Mouse (Mus musculus): Measurements from ENCODE around the gene Rptor. TPM values are rescaled to one million over a fixed set of nuclear protein-coding genes. Genes with fewer than 3 reads are reported as not detected.

Rptor gene
- total and polyA plus RNA-seq, 2 experiments from 2014 or later = 8.0 to 46.7 TPM

GRCm38 (mm10) chr11:119829116-119829515 is 226.4 kb downstream of the Rptor start:
- Histone ChIP-seq H3K27me3 (ENCODE audit: insufficient read depth, low read length) (no peaks in the 10 kb centered on the region), H3K9ac (no peak overlapping the region), H3K4me3 (ENCODE audit: low read depth, low read length) (no peak overlapping the region), H3K4me1 (ENCODE audit: insufficient read depth) (no peaks in the 10 kb centered on the region), H3K4me2 (ENCODE audit: low read depth) (no peak overlapping the region), H3K36me3 (ENCODE audit: insufficient read depth) (0 out of 2 replicates have a peak, but pooled peaks cover 6% of the 10 kb centered on the region), H3K27ac (ENCODE audit: low read depth, low read length) (no peak overlapping the region), H3K9me3 (ENCODE audit: low read length) (no peaks in the 10 kb centered on the region)
- DNase-seq (no peak), ATAC-seq (no peak)
- TF ChIP-seq CTCF (IDR thresholded peaks at IDR 0.05; ENCODE audit: low read depth) = no peak
- WGBS = 95% methylated on average over 3 of the region's 3 CpGs

- Histone ChIP-seq H3K36me3 (ENCODE audit: insufficient read depth) (peaks cover 5% of the 10 kb centered on the region; the same call in 1 of the 2 replicates), H3K9me3 (ENCODE audit: low read length) (no peaks in the 10 kb centered on the region), H3K4me3 (ENCODE audit: low read depth, low read length) (no peak overlapping the region), H3K27me3 (ENCODE audit: insufficient read depth, low read length) (no peaks in the 10 kb centered on the region), H3K9ac (no peak overlapping the region), H3K4me1 (ENCODE audit: insufficient read depth) (no peaks in the 10 kb centered on the region), H3K27ac (ENCODE audit: low read depth, low read length) (no peak overlapping the region), H3K4me2 (ENCODE audit: low read depth) (no peak overlapping the region)
- no peak for TF ChIP-seq CTCF (IDR thresholded peaks at IDR 0.05; ENCODE audit: low read depth)
- WGBS = 42% methylated on average over 7 of the region's 7 CpGs
- ATAC-seq (no peak), DNase-seq (no peak)
These were observed 229.0 kb downstream of the Rptor start for GRCm38 (mm10) chr11:119831682-119832081.

GRCm38 (mm10) chr11:119833311-119833710 is 230.6 kb downstream of the Rptor start:
- Histone ChIP-seq H3K4me3 (ENCODE audit: low read depth, low read length) (no peak overlapping the region), H3K9ac (no peak overlapping the region), H3K4me2 (ENCODE audit: low read depth) (no peak overlapping the region), H3K9me3 (ENCODE audit: low read length) (no peaks in the 10 kb centered on the region), H3K36me3 (ENCODE audit: insufficient read depth) (peaks cover 2% of the 10 kb centered on the region; the same call in 1 of the 2 replicates), H3K4me1 (ENCODE audit: insufficient read depth) (no peaks in the 10 kb centered on the region), H3K27me3 (ENCODE audit: insufficient read depth, low read length) (no peaks in the 10 kb centered on the region), H3K27ac (ENCODE audit: low read depth, low read length) (no peak overlapping the region)
- DNase-seq (no peak), ATAC-seq (no peak)
- TF ChIP-seq CTCF (IDR thresholded peaks at IDR 0.05; ENCODE audit: low read depth) = no peak

- no peak overlapping the region for H3K4me3 ChIP-seq (ENCODE audit: low read depth, low read length)
- no peak overlapping the region for H3K9ac ChIP-seq
- no peaks in the 10 kb centered on the region for H3K4me1 ChIP-seq (ENCODE audit: insufficient read depth)
- ATAC-seq (no peak), DNase-seq (no peak)
- no peak overlapping the region for H3K27ac ChIP-seq (ENCODE audit: low read depth, low read length)
- WGBS = 66% methylated on average over 16 of the region's 16 CpGs
- H3K4me2 ChIP-seq (ENCODE audit: low read depth) = no peak overlapping the region
- no peaks in the 10 kb centered on the region for H3K27me3 ChIP-seq (ENCODE audit: insufficient read depth, low read length)
- peaks cover 1% of the 10 kb centered on the region; the same call in 1 of the 2 replicates for H3K36me3 ChIP-seq (ENCODE audit: insufficient read depth)
- TF ChIP-seq CTCF (IDR thresholded peaks at IDR 0.05; ENCODE audit: low read depth) = no peak
- H3K9me3 ChIP-seq (ENCODE audit: low read length) = no peaks in the 10 kb centered on the region
These were observed 231.4 kb downstream of the Rptor start for GRCm38 (mm10) chr11:119833877-119834804.

GRCm38 (mm10) chr11:119836326-119836725 is 233.6 kb downstream of the Rptor start:
- WGBS = 93% methylated on average over 3 of the region's 3 CpGs
- no peak for ATAC-seq

GRCm38 (mm10) chr11:119837786-119838185 is 235.1 kb downstream of the Rptor start:
- Histone ChIP-seq H3K27ac (ENCODE audit: low read depth, low read length) (no peak overlapping the region), H3K4me1 (ENCODE audit: insufficient read depth) (no peaks in the 10 kb centered on the region)

More at GRCm38 (mm10) chr11:119836326-119836725, 233.6 kb downstream of the Rptor start:
- no peak for DNase-seq
- TF ChIP-seq CTCF (IDR thresholded peaks at IDR 0.05; ENCODE audit: low read depth) = no peak
- Histone ChIP-seq H3K9ac (no peak overlapping the region), H3K36me3 (ENCODE audit: insufficient read depth) (peaks cover 5% of the 10 kb centered on the region; the same call in 1 of the 2 replicates), H3K4me3 (ENCODE audit: low read depth, low read length) (no peak overlapping the region), H3K27ac (ENCODE audit: low read depth, low read length) (no peak overlapping the region), H3K27me3 (ENCODE audit: insufficient read depth, low read length) (no peaks in the 10 kb centered on the region), H3K4me1 (ENCODE audit: insufficient read depth) (no peaks in the 10 kb centered on the region), H3K4me2 (ENCODE audit: low read depth) (no peak overlapping the region), H3K9me3 (ENCODE audit: low read length) (no peaks in the 10 kb centered on the region)

More at GRCm38 (mm10) chr11:119837786-119838185, 235.1 kb downstream of the Rptor start:
- Histone ChIP-seq H3K9me3 (ENCODE audit: low read length) (no peaks in the 10 kb centered on the region), H3K9ac (no peak overlapping the region), H3K27me3 (ENCODE audit: insufficient read depth, low read length) (no peaks in the 10 kb centered on the region), H3K36me3 (ENCODE audit: insufficient read depth) (peaks cover 5% of the 10 kb centered on the region; the same call in 1 of the 2 replicates), H3K4me2 (ENCODE audit: low read depth) (no peak overlapping the region), H3K4me3 (ENCODE audit: low read depth, low read length) (no peak overlapping the region)
- no peak for TF ChIP-seq CTCF (IDR thresholded peaks at IDR 0.05; ENCODE audit: low read depth)
- ATAC-seq (no peak), DNase-seq (no peak)
- 68% methylated on average over 1 of the region's 1 CpGs for WGBS
